Mouse (Mus musculus) NIH3T3 (cell line): ENCODE results near the gene Krtap10-10.
"Not testable (repeated sequence)": the region's sequence is repeated elsewhere in the genome, so short reads cannot be mapped to it uniquely, and the experiment has no call there.

Experiments used
- DNase-seq: peaks from one replicate; pipeline ENCODE4 v3.0.0-alpha.2; 2012; ENCODE audit warnings: low read depth

Krtap10-10 gene

DNA sequence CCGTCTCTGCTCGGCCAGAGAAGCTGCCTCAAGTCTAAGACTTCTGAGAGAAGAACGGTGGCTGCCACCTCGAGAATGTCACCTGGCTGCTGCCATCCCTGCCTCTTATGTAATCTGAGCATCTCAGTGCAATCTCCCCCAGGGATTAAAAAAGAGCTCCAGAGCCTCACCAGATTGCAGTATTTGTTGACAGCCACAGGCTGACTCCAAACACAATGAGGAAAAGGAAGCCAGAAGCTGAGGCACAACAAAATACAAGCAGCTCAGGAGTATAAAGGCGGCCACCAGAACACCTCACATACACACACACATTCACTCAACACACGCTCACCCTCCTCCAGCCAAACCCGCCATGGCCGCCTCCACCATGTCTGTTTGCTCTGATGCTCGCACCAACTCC, at the start of gene Krtap10-10:
TSS of gene Krtap10-10 (plus strand) at position 301 of the 400 bp plus-strand sequence.
- DNase-seq: no peak

GRCm38 (mm10) chr10:77787876-77788275, 47.9 kb upstream of the Krtap10-10 start, which contains the start of gene Gm7137:
TSS of gene Gm7137 (minus strand) at chr10:77788200.
- not testable (repeated sequence) for DNase-seq

- no peak for DNase-seq
Observed at GRCm38 (mm10) chr10:77788621-77789020, 47.1 kb upstream of the Krtap10-10 start.

DNA sequence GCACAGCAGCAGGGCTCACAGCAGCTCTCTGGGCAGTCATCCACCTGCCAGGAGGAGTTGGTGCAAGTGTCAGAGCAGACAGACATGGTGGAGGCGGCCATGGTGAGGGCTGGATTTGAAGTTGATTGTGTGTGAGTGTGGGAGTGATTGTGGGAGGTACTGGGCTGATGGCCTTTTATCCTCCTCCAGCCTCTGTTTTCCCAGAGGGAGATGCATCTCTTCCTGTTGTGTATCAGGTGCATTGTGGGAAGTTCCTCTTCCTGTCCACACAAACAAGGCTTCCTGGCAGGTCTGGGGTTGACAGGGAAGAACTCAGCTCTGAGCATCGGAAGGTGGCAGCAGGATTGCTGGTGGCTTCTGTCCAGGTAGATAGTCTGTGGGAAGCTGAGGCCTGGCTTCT, 40.8 kb upstream of the Krtap10-10 start, which contains the start of gene Gm9639:
TSS of gene Gm9639 (minus strand) at position 101 of the 400 bp plus-strand sequence.
- no peak for DNase-seq

DNA sequence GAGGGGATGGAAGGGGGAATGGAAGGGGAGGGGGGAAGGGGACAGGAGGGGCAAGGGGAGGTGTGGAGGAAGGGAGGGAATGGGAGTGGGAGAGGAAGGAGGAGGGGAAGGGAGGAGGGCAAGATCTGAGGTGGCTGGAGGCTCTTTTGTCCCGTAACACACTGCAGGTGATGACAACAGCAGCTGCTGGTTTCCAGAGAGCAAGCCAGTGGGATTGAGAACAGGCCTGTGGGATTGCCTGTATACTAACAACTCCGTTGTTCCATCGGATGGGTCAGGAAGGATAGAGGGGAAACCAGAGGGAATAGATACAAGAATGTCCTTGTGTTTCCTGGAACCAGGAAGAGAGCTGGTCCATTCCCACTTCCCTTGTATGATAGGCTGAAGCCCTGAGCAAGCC, 38.1 kb upstream of the Krtap10-10 start:
- DNase-seq: no peak

GRCm38 (mm10) chr10:77798164-77798920, 37.4 kb upstream of the Krtap10-10 start:
- not testable (repeated sequence) for DNase-seq

DNA sequence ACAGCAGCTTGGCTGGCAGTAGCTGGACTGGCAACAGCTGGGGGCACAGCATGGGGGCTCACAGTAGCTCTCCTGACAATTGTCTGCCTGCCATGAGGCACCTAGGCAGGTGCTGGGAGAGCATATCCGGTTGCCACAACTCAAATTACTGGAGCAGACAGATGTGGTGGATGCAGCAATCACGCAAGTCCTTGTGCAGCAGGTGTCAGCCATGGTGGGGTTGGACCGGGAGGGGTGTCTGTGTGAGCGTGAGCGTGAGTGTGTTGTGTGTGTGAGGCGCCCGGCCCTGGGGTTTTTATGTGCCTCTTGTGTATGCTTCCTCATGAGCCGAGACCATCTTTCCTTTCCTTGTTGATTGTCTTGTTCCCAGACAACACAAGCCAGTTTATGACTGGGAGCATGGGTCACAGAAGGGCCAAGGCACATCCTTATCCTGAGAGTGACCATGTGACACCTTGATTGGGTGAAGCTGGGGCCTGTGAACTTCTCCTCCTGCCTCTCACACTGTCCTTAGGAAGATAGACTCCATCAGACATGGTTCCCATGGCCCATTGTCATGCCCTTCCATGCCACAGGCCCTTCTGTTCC, 36.7 kb upstream of the Krtap10-10 start, which contains the start of gene Gm19668:
TSS of gene Gm19668 (minus strand) at position 213 of the 588 bp plus-strand sequence.
- DNase-seq: no peak

GRCm38 (mm10) chr10:77804095-77804494, 31.7 kb upstream of the Krtap10-10 start:
- no peak for DNase-seq

GRCm38 (mm10) chr10:77811743-77812142, 24.0 kb upstream of the Krtap10-10 start, which contains the start of gene Gm9507:
TSS of gene Gm9507 (minus strand) at chr10:77811843.
- DNase-seq: no peak

- no peak for DNase-seq
Observed at GRCm38 (mm10) chr10:77814382-77814781, 21.4 kb upstream of the Krtap10-10 start, which contains the start of gene Gm2696. TSS of gene Gm2696 (plus strand) at chr10:77814682.

GRCm38 (mm10) chr10:77815514-77815913, 20.2 kb upstream of the Krtap10-10 start:
- peak; percentile 41 for DNase-seq

DNA sequence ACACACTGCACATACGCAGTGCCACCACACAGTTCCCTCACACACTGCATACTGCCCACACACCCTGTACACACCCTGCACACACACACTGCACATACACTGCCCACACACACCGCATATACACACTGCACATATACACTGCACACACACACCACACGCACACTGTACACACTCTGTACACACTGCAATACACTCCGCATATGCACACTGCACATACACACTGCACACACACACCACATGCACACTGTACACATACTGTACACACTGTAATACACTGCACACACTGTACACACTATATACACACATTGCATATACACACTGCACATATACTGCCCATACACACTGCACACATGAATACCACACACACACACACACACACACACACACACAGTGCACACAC, 17.2 kb upstream of the Krtap10-10 start:
- no peak for DNase-seq

DNA sequence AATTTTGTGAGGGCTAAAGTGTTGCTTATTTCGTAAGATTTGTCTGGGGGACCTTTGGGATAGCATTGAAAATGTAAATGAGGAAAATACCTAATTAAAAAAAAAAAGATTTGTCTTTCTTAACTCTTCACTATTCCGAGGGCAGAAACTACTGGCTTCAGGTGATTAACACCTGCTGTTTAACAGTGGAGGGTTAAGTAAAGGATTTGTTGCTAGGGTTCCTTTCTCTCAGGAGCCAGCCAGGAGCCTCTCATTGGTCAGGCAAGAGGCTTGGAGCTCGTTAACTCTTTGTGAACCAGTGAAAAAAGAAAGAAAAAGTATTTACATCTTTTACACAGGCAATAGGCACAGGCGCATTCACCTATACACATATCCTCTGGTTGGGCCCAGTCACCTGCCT, 16.5 kb upstream of the Krtap10-10 start:
- no peak for DNase-seq

- DNase-seq: no peak
Observed at GRCm38 (mm10) chr10:77826951-77827350, 8.8 kb upstream of the Krtap10-10 start, which contains the start of gene Krtap10-4. TSS of gene Krtap10-4 (minus strand) at chr10:77827095.

DNA sequence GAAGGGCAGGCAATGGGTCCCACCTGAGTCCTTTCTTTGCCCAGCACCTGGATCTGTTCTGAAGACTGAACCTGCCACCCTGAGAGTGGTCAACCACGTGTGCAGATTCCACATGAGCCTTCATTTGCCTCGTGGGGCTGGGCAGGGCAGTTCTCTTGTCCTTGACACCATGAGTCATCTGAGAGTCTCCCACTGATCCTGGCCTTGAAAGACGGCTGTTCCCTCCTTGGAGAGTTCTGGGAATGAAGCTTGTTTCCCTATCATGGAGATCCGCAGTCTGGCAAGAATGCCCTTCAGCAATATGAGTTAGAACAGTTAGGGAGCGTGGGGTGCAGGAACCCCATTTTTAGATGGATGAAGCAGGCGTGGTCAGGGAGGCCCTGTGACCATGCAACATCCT, 3.3 kb downstream of the Krtap10-10 start:
- DNase-seq: no peak

GRCm38 (mm10) chr10:77846503-77846902, 10.8 kb downstream of the Krtap10-10 start, which contains the start of gene Gm36176:
TSS of gene Gm36176 (plus strand) at chr10:77846803.
- DNase-seq: no peak

DNA sequence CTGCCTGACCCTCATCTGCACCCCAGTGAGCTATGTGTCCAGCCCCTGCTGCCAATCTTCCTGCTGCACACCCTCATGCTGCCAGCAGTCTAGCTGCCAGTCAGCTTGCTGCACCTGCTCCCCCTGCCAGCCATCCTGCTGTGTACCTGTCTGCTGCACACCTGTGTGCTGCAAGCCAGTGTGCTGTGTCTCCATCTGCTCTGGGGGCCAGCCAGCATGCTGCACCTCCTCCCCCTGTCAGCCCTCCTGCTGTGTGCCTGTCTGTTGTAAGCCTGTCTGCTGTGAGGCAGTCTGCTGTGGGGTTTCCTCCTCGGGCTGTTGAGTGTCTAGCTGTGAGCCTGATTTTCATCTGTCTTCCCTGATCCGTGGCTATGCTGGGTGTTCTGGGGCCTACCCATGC, 11.2 kb downstream of the Krtap10-10 start:
- DNase-seq: no peak

GRCm38 (mm10) chr10:77847538-77847937, 11.8 kb downstream of the Krtap10-10 start:
- no peak for DNase-seq

- no peak for DNase-seq
Observed at GRCm38 (mm10) chr10:77852559-77852958, 16.8 kb downstream of the Krtap10-10 start, which contains the start of gene Gm10318. TSS of gene Gm10318 (plus strand) at chr10:77852859.

- DNase-seq: no peak
Observed at GRCm38 (mm10) chr10:77861675-77862074, 25.9 kb downstream of the Krtap10-10 start, which contains the start of gene Gm3285. TSS of gene Gm3285 (plus strand) at chr10:77861975.

DNA sequence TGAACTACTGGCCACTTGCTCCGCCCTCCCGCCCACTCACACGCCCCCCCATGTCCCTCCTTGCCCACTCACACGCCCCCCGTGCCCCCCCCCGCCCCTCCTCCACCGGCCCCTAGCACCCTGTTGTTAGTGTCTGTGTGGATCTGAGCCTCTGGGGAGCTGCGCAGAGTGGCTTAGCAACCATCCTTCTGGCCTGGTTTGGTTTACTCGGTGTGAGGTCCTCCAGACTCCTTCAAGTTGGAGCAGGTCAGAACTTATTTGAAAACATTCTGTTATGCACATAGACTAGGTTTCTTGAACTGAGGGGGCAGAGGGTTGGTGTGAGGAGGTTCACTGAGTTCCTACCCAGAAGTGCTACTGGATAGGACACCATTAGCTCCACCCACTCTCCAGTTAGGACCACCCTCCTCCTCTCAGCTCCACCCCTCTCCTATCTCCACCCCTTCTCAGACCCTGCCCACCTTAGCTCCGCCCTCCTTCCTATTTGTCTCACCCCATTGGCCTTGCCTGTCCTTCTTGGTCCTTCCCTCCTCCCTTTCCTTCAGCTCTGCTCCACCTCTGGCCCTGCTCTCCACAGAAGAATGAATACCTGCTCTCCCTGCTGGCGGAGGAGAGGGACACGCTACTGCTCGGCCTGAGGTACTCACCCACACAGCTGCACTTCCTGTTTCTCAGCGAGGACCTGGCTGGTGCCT, 28.5 kb downstream of the Krtap10-10 start:
- DNase-seq: peak; percentile 29

- no peak for DNase-seq
Observed at GRCm38 (mm10) chr10:77864762-77865143, 29.0 kb downstream of the Krtap10-10 start.
